Mouse (Mus musculus) hindbrain, embryonic 16.5 days (tissue): ENCODE measurements around the gene Efs. TPM values are rescaled to one million over a fixed set of nuclear protein-coding genes. Genes with fewer than 3 reads are reported as not detected.

ENCODE experiments used
- ATAC-seq: fragments of 200-750 bp; cut with Nextera tagmentation; 2 replicates; pipeline ENCODE4 v1.8.0; 2017; ENCODE audit warnings: moderate TSS enrichment, moderate library complexity
- H3K27ac ChIP-seq: fragments of 300-500 bp; sonication (generic); 2 replicates; pipeline ENCODE4 v1.5.1; 2014; ENCODE audit warnings: low read depth, mild to moderate bottlenecking, control low read depth, low read length, moderate library complexity
- H3K27me3 ChIP-seq: fragments of 300-500 bp; sonication (generic); replicated peaks from 2 replicates; pipeline ENCODE4 v1.6.1; 2014; ENCODE audit warnings: low read length; ENCODE audit not compliant: control insufficient read depth, insufficient read depth
- H3K36me3 ChIP-seq: fragments of 300-500 bp; sonication (generic); 2 replicates; pipeline ENCODE4 v1.6.1; 2014; ENCODE audit warnings: mild to moderate bottlenecking, low read length, moderate library complexity, mixed read lengths; ENCODE audit not compliant: control insufficient read depth, insufficient read depth
- H3K4me1 ChIP-seq: fragments of 300-500 bp; sonication (generic); 2 replicates; pipeline ENCODE4 v1.6.1; 2014; ENCODE audit warnings: low read depth, low read length; ENCODE audit not compliant: control insufficient read depth, insufficient read depth
- H3K4me2 ChIP-seq: fragments of 300-500 bp; sonication (generic); 2 replicates; pipeline ENCODE4 v1.6.1; 2014; ENCODE audit warnings: mild to moderate bottlenecking, low read length, control low read depth, moderate library complexity
- H3K4me3 ChIP-seq: fragments of 300-500 bp; sonication (generic); 2 replicates; pipeline ENCODE4 v1.5.1; 2014; ENCODE audit warnings: mild to moderate bottlenecking, low read length, control low read depth, moderate library complexity
- H3K9ac ChIP-seq: fragments of 300-500 bp; sonication (generic); 2 replicates; pipeline ENCODE4 v1.6.1; 2014; ENCODE audit warnings: low read depth, mild to moderate bottlenecking, control low read depth, low read length, moderate library complexity
- H3K9me3 ChIP-seq: fragments of 300-500 bp; sonication (generic); 2 replicates; pipeline ENCODE4 v1.6.1; 2014; ENCODE audit warnings: mild to moderate bottlenecking, low read length, moderate library complexity; ENCODE audit not compliant: control insufficient read depth
- WGBS: fragments of 180-500 bp; shearing (Covaris S2); extraction: QIAGEN DNeasy Blood & Tissue Kit; methylation state at CpG from one replicate; pipeline ENCODE4 v1.1.7; 2014; 5-methylcytosine and 5-hydroxymethylcytosine counted together
- polyA plus RNA-seq: library from polyadenylated mRNA; unstranded; fragments of >200 nt; fragmentation: Nextera tagmentation; extraction: Ambion mirVana; gene quantifications from 2 replicates; pipeline ENCODE4 v1.2.1, GENCODE M21; 2015

The Efs gene
- polyA plus RNA-seq, 1 experiment from 2014 or later = 14.2 TPM

DNA sequence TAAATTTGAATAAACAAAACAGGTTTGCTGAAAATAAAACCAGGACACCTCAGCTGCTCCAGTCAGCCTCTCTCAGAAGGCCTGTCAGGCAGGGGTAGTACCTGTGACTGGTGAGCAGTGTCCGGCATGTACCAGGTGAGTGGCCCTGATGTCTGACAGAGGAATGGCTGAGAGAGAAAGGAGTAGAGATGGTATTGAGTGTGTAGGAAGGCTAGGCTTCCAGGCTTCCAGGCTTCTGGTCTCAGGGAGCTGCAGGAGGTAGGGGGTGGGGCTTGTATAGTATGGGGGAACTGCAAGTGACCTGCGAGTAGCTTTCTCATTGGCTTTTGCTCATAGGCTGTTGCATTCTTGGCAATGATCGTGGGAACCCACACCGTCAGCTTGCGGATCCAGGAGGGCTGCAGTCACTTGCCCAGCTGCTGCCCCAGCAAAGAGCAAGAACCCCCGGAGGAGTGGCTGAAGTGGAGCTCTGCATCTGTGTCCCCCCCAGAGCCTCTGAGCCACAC is 6.8 kb upstream of the Efs start, which contains the start of gene Il25:
Gene Il25, plus strand, starts transcription at position 51 of the 506 bp plus-strand sequence.
- no peak within 1 kb of the TSS for H3K27ac ChIP-seq
- WGBS = 22% methylated on average over 6 of the region's 6 CpGs
- no peaks in the 10 kb centered on the region for H3K9me3 ChIP-seq
- no peaks in the 10 kb centered on the region for H3K27me3 ChIP-seq
- peaks cover 10% of the 10 kb centered on the region for H3K4me1 ChIP-seq
- 0 out of 2 replicates have a peak, but pooled peaks have one; percentile 18 for ATAC-seq
- peak within 1 kb of the TSS; percentile 9; the same call in 1 of the 2 replicates for H3K4me2 ChIP-seq
- H3K36me3 ChIP-seq = no peaks in the 10 kb centered on the region
- H3K4me3 ChIP-seq = no peak within 1 kb of the TSS
- H3K9ac ChIP-seq = 0 out of 2 replicates have a peak within 1 kb of the TSS, but pooled peaks have one; percentile 28

DNA sequence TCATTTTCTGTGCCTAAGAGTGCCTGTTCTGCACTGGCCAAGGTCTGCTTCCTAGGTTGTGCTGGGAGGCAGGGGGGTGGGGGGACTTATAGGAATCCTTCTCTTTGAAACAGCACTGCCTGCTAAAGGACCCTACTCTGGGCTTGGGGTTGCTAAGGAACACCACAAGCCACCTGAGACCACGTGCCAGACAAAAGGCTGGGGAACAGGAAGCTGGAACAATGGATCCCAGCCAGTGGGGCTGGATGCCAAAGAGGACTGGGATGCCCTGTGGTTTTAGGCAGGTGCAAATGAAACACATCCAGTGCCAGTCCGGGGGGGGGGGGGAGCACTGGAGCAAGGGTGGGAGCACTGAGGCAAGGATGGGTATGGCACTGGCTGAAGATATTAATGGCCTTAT is 4.5 kb upstream of the Efs start:
- no peaks in the 10 kb centered on the region for H3K9me3 ChIP-seq
- WGBS = 26% methylated on average over 2 of the region's 2 CpGs
- no peaks in the 10 kb centered on the region for H3K27me3 ChIP-seq
- peaks cover 24% of the 10 kb centered on the region for H3K4me1 ChIP-seq
- no peaks in the 10 kb centered on the region for H3K36me3 ChIP-seq
- H3K4me2 ChIP-seq = no peak overlapping the region
- ATAC-seq = no peak
- no peak overlapping the region for H3K27ac ChIP-seq
- no peak overlapping the region for H3K4me3 ChIP-seq
- no peak overlapping the region for H3K9ac ChIP-seq

DNA sequence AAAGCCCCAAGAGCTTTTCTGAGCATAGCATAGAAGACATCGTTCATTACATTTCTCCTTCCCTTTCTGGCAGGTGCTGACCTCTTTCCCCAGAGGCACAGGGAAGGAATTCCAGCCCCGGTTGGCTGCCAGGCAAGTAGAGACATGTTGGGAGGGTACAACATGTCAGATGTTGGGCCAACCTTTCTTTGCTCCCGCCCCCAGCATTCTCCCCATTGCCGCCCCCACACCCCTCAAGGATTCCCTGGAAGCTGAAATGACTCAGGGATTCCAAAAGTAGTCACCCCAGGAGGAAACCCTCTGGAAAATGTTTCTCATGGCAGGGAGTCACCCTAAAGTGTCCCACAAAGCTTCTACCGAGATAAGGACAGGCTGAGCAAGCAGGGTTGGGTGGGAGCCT is 3.9 kb upstream of the Efs start:
- H3K9ac ChIP-seq = no peak overlapping the region
- H3K9me3 ChIP-seq = no peaks in the 10 kb centered on the region
- H3K4me2 ChIP-seq = no peak overlapping the region
- no peak overlapping the region for H3K4me3 ChIP-seq
- no peak overlapping the region for H3K27ac ChIP-seq
- 71% methylated on average over 5 of the region's 5 CpGs for WGBS
- ATAC-seq = no peak
- H3K4me1 ChIP-seq = peaks cover 24% of the 10 kb centered on the region
- H3K36me3 ChIP-seq = no peaks in the 10 kb centered on the region
- no peaks in the 10 kb centered on the region for H3K27me3 ChIP-seq

DNA sequence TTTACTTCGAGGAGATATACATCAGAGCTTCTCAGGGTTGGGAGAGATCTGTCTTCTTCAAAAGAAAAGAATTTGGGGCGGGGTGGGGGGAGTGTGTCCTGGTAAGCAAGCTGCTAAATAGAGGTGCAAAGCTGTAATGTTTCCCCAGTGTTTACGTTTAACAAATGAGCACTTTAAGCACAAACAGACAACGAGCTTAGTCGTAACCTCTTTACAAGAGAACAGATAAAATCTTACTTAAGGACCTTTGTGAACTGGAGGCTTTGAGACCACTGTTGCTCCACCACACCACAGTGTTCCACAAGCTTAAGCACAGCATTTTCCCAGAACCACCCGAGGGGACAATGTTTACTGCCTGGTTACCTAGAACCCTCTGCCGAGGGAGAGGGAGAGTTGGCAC is 1.4 kb upstream of the Efs start:
- peak overlapping the region; percentile 48 for H3K4me3 ChIP-seq
- H3K27ac ChIP-seq = peak overlapping the region; percentile 92
- no peaks in the 10 kb centered on the region for H3K36me3 ChIP-seq
- peaks cover 19% of the 10 kb centered on the region for H3K4me1 ChIP-seq
- no peak for ATAC-seq
- H3K9me3 ChIP-seq = no peaks in the 10 kb centered on the region
- no peaks in the 10 kb centered on the region for H3K27me3 ChIP-seq
- 21% methylated on average over 7 of the region's 7 CpGs for WGBS
- H3K9ac ChIP-seq = peak overlapping the region; percentile 78
- H3K4me2 ChIP-seq = peak overlapping the region; percentile 96

DNA sequence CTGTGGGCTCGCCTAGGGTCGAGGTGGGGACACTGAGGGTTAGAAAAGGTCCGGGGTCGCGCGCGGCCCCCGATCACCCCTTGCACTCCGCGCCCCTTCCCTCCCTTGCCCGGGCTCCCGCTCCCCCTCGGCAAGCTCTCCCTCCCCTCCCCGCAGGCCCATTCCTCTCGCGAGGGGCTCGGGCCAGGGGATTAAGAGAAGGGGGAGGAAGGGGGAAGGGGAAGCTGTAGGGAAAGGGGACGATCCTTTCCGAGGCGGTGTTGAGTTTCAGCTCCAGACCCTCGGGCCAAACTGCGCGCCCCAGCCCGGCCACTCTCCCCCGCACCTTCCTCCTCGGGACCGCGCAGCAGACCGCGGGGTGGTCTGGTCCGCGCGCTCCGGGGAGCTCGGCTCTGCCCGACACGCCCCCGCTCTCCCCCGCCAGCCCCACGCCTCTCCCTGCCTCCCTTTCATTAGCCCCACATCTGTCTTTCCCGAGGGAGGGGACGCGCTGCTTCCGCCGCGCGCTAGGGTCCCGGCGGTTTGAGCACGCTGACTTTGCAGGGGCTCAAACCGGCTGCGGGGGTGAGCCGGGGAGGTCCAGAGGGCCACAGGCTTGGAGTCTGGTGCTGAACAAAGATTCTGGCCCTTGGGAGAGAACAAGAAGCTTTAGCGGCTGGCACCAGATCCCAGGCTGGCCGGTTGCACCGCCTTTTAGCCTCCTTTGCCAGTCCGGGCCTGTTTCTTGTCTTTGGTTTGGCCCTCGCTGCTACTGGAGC is 654 bp upstream of the Efs start:
- H3K4me3 ChIP-seq = peak overlapping the region; percentile 48

DNA sequence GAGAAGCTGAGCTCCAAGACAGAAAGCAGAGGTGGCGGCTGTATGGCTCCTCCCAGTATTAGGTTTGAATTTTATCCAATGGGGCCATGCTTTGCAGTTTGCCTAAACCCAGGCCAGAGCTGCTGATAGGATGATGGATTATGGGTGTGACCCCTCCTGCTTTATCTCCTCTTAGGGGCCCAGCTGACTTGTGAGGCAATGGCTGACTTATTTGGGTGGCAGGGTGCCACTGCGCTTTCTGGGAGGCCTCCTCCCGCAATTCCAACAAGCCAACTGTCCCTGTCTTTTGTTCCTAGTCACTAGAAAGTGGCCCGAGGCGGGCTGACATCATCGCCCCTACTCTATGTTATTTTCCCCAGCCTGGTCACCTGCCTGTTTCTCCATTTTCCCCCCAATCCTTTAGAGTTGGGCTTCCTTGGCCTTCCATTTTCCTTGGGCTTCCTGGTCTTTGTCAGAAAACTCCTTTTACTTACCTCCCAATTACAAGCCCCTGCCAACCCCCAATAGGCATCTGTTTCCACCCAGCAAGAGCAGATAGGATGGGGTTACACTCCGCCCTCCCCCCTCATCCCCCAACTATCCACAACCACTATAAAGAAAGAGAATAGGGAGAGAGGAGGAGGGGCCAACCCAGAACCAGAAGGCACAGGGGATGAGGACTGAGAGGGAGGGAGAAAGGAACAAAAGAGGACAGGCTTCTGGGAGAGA is 1.1 kb downstream of the Efs start:
- H3K9me3 ChIP-seq = peaks cover 13% of the 10 kb centered on the region
- H3K4me3 ChIP-seq = peak overlapping the region; percentile 48
- peak overlapping the region; percentile 78 for H3K9ac ChIP-seq
- H3K4me1 ChIP-seq = peaks cover 14% of the 10 kb centered on the region
- peaks cover 7% of the 10 kb centered on the region for H3K36me3 ChIP-seq
- peak overlapping the region; percentile 92 for H3K27ac ChIP-seq
- no peaks in the 10 kb centered on the region for H3K27me3 ChIP-seq
- 19% methylated on average over 7 of the region's 7 CpGs for WGBS
- H3K4me2 ChIP-seq = peak overlapping the region; percentile 96
- ATAC-seq = peak; percentile 53

More for the DNA sequence above, 654 bp upstream of the Efs start:
- Histone ChIP-seq H3K36me3 (no peaks in the 10 kb centered on the region), H3K27me3 (no peaks in the 10 kb centered on the region), H3K4me1 (peaks cover 19% of the 10 kb centered on the region), H3K9me3 (peaks cover 3% of the 10 kb centered on the region), H3K27ac (peak overlapping the region; percentile 92), H3K4me2 (peak overlapping the region; percentile 96), H3K9ac (peak overlapping the region; percentile 78)
- WGBS = 0% methylated on average over 51 of the region's 58 CpGs
- ATAC-seq = peak; percentile 56

DNA sequence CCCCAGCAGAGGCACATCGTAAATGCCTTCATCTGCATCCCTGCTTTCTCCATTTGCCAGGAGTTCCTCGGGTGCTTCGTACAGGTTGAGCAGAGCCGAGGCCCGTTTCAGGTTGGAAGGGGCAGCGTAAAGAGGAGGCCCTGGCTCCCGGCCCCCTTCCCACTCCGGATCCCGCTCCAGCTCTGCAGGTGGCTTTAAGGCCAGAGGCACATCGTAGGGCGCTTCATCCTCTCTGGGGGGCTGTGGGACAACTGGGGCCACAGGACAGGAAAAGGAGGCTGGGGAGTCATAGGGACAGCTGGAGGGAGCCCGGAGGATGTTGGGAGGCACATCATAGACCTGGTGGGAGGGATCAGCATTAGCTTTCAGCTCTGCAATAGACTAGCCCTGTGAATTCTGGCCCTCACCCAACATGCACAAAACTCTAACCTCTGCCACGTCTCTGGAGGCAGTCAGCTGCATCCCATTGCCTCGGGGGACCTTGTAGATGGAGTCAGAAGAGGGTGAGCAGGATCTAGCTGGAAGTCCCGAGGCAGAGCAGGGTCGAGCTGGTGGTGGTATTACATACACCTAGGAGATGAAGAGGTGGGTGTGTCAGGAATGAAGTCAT is 5.7 kb downstream of the Efs start:
- no peaks in the 10 kb centered on the region; the same call in none of the 2 replicates for H3K4me1 ChIP-seq
- ATAC-seq = no peak
- H3K27ac ChIP-seq = no peak overlapping the region
- H3K9ac ChIP-seq = no peak overlapping the region
- H3K27me3 ChIP-seq = no peaks in the 10 kb centered on the region
- H3K9me3 ChIP-seq = peaks cover 13% of the 10 kb centered on the region
- H3K36me3 ChIP-seq = peaks cover 13% of the 10 kb centered on the region
- no peak overlapping the region for H3K4me3 ChIP-seq
- H3K4me2 ChIP-seq = no peak overlapping the region
- WGBS = 91% methylated on average over 16 of the region's 16 CpGs

DNA sequence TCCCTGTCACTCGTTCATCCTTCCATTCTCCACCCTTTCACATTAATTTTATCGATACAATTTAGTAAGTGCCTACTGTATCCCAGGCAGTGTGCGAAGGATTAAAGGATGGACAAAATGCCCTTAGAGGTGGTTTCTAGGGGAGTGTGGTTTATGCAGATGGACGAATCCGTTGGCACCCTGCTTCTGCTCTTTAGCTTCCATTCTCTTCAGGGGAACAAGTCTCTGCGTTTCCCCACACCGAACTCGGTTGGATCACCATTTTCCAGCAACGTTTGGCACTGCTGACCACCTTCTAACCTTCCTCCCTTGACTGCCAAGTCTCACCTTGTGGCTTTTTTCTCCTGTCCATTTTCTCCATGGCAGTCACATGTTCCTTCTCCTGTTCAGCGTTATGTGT is 12.6 kb downstream of the Efs start:
- H3K27ac ChIP-seq = peak overlapping the region; percentile 95
- peaks cover 22% of the 10 kb centered on the region for H3K36me3 ChIP-seq
- H3K4me1 ChIP-seq = peaks cover 25% of the 10 kb centered on the region
- no peaks in the 10 kb centered on the region for H3K27me3 ChIP-seq
- peak; percentile 45 for ATAC-seq
- H3K9ac ChIP-seq = peak overlapping the region; percentile 99
- H3K4me2 ChIP-seq = peak overlapping the region; percentile 88
- WGBS = 13% methylated on average over 10 of the region's 10 CpGs
- H3K4me3 ChIP-seq = peak overlapping the region; percentile 94
- no peaks in the 10 kb centered on the region for H3K9me3 ChIP-seq

DNA sequence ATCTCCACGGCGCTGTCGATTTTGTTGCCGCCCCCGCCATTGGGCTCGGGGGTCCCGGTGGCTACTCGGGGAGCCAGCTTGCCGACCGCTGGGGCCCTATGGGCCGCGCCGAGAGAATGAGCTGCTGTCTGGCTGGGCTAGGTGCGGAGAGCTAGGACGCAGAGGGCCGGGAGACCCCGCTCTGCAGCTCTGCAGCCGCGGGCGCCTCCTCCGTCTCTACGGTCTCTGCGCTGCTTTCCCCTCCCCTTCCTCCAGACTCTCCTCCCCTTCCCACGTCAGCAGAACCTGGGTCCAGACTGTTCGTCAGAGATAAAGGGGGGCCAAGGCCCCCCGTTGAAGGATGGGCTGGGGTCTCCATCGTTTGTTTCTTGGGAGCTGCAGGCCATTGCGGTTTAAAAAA is 13.0 kb downstream of the Efs start, which contains the start of gene Slc22a17:
Gene Slc22a17, minus strand, starts transcription at position 247 of the 400 bp plus-strand sequence.
- Histone ChIP-seq H3K4me2 (peak within 1 kb of the TSS; percentile 88), H3K4me1 (peaks cover 25% of the 10 kb centered on the region), H3K27me3 (no peaks in the 10 kb centered on the region), H3K27ac (peak within 1 kb of the TSS; percentile 95), H3K9me3 (no peaks in the 10 kb centered on the region), H3K9ac (peak within 1 kb of the TSS; percentile 99), H3K4me3 (peak within 1 kb of the TSS; percentile 94), H3K36me3 (peaks cover 26% of the 10 kb centered on the region)
- 0% methylated on average over 28 of the region's 28 CpGs for WGBS
- peak; percentile 97 for ATAC-seq
